Mouse (Mus musculus): ENCODE results near the gene Mcl1.
"Not testable (repeated sequence)": the region's sequence is repeated elsewhere in the genome, so short reads cannot be mapped to it uniquely, and the experiment has no call there.

Mcl1 gene

GRCm38 (mm10) chr3:95658236-95658867, at the start of gene Mcl1:
Gene Mcl1, plus strand, starts transcription at chr3:95658788.
- DNase-seq (ENCODE audit: low spot score), result peak; percentile 96

GRCm38 (mm10) chr3:95609195-95609594, 49.4 kb upstream of the Mcl1 start:
- no peak for DNase-seq (ENCODE audit: low spot score)

- no peak for DNase-seq (ENCODE audit: low spot score)
Observed at GRCm38 (mm10) chr3:95613996-95614395, 44.6 kb upstream of the Mcl1 start.

GRCm38 (mm10) chr3:95618511-95618910, 40.1 kb upstream of the Mcl1 start:
- DNase-seq (ENCODE audit: low spot score), result no peak

- no peak for DNase-seq (ENCODE audit: low spot score)
Observed at GRCm38 (mm10) chr3:95621241-95621640, 37.3 kb upstream of the Mcl1 start.

GRCm38 (mm10) chr3:95622421-95622820, 36.2 kb upstream of the Mcl1 start:
- DNase-seq (ENCODE audit: low spot score), result not testable (repeated sequence)

- DNase-seq (ENCODE audit: low spot score), result no peak
Observed at GRCm38 (mm10) chr3:95623551-95623950, 35.0 kb upstream of the Mcl1 start.

GRCm38 (mm10) chr3:95623991-95624515, 34.5 kb upstream of the Mcl1 start:
- not testable (repeated sequence) for DNase-seq (ENCODE audit: low spot score)

- DNase-seq (ENCODE audit: low spot score), result peak; percentile 94
Observed at GRCm38 (mm10) chr3:95624628-95625503, 33.7 kb upstream of the Mcl1 start, which contains the start of gene Ensa. Gene Ensa, plus strand, starts transcription at chr3:95624993.

- DNase-seq (ENCODE audit: low spot score), result no peak
Observed at GRCm38 (mm10) chr3:95627763-95628162, 30.8 kb upstream of the Mcl1 start.

GRCm38 (mm10) chr3:95629755-95630154, 28.8 kb upstream of the Mcl1 start:
- no peak for DNase-seq (ENCODE audit: low spot score)

GRCm38 (mm10) chr3:95630856-95631255, 27.7 kb upstream of the Mcl1 start:
- DNase-seq (ENCODE audit: low spot score), result no peak

GRCm38 (mm10) chr3:95631304-95631703, 27.3 kb upstream of the Mcl1 start:
- DNase-seq (ENCODE audit: low spot score), result no peak

- DNase-seq (ENCODE audit: low spot score), result peak; percentile 40
Observed at GRCm38 (mm10) chr3:95632648-95633588, 25.7 kb upstream of the Mcl1 start.

GRCm38 (mm10) chr3:95635636-95636035, 23.0 kb upstream of the Mcl1 start:
- DNase-seq (ENCODE audit: low spot score), result no peak

GRCm38 (mm10) chr3:95636072-95636471, 22.5 kb upstream of the Mcl1 start:
- DNase-seq (ENCODE audit: low spot score), result no peak

GRCm38 (mm10) chr3:95639694-95640093, 18.9 kb upstream of the Mcl1 start:
- DNase-seq (ENCODE audit: low spot score), result no peak

- DNase-seq (ENCODE audit: low spot score), result no peak
Observed at GRCm38 (mm10) chr3:95643097-95643496, 15.5 kb upstream of the Mcl1 start.

GRCm38 (mm10) chr3:95645313-95646235, 13.0 kb upstream of the Mcl1 start:
- DNase-seq (ENCODE audit: low spot score), result no peak

- DNase-seq (ENCODE audit: low spot score), result no peak
Observed at GRCm38 (mm10) chr3:95648016-95648415, 10.6 kb upstream of the Mcl1 start.
